Mouse (Mus musculus): ENCODE data around the gene Zfp787. TPM values are rescaled to one million over a fixed set of nuclear protein-coding genes. Genes with fewer than 3 reads are reported as not detected.

The Zfp787 gene
- polyA plus RNA-seq, 1 experiment from 2014 or later, result 38.1 TPM

GRCm38 (mm10) chr7:6170871-6171270, 15.1 kb upstream of the Zfp787 start:
- H3K4me2 ChIP-seq (ENCODE audit: low read depth, low read length), result peak overlapping the region; percentile 96
- peak overlapping the region; percentile 88 for H3K27ac ChIP-seq (ENCODE audit: low read depth)
- no peaks in the 10 kb centered on the region for H3K36me3 ChIP-seq (replicated peaks; ENCODE audit: insufficient read depth, low read length)
- H3K9me3 ChIP-seq (ENCODE audit: low read length), result no peaks in the 10 kb centered on the region
- no peak for DNase-seq
- no peak for TF ChIP-seq EP300 (IDR thresholded peaks at IDR 0.05; ENCODE audit: low read depth)
- TF ChIP-seq CTCF (IDR thresholded peaks at IDR 0.05; ENCODE audit: low read depth), result no peak
- peak overlapping the region; percentile 68 for H3K4me3 ChIP-seq (ENCODE audit: low read depth, low read length)
- ATAC-seq, result no peak
- peak overlapping the region; percentile 70; the same call in 1 of the 2 replicates for H3K9ac ChIP-seq (replicated peaks)
- WGBS (ENCODE audit: insufficient replicate concordance), result 44% methylated on average over 6 of the region's 6 CpGs
- peaks cover 20% of the 10 kb centered on the region for H3K4me1 ChIP-seq (ENCODE audit: insufficient read depth)
- H3K27me3 ChIP-seq (ENCODE audit: insufficient read depth, low read length), result no peaks in the 10 kb centered on the region

- Histone ChIP-seq H3K4me1 (ENCODE audit: insufficient read depth) (peaks cover 20% of the 10 kb centered on the region), H3K9ac (replicated peaks) (no peak overlapping the region), H3K9me3 (ENCODE audit: low read length) (no peaks in the 10 kb centered on the region), H3K4me3 (ENCODE audit: low read depth, low read length) (no peak overlapping the region), H3K27ac (ENCODE audit: low read depth) (peak overlapping the region; percentile 88; the same call in 1 of the 2 replicates), H3K27me3 (ENCODE audit: insufficient read depth, low read length) (no peaks in the 10 kb centered on the region), H3K36me3 (replicated peaks; ENCODE audit: insufficient read depth, low read length) (no peaks in the 10 kb centered on the region), H3K4me2 (ENCODE audit: low read depth, low read length) (no peak overlapping the region)
- DNase-seq, result no peak
- ATAC-seq, result no peak
- TF ChIP-seq EP300 (IDR thresholded peaks at IDR 0.05; ENCODE audit: low read depth) (no peak), CTCF (IDR thresholded peaks at IDR 0.05; ENCODE audit: low read depth) (no peak)
- WGBS (ENCODE audit: insufficient replicate concordance), result 62% methylated on average over 9 of the region's 9 CpGs
These were observed 14.6 kb upstream of the Zfp787 start for GRCm38 (mm10) chr7:6170391-6170790.

DNA sequence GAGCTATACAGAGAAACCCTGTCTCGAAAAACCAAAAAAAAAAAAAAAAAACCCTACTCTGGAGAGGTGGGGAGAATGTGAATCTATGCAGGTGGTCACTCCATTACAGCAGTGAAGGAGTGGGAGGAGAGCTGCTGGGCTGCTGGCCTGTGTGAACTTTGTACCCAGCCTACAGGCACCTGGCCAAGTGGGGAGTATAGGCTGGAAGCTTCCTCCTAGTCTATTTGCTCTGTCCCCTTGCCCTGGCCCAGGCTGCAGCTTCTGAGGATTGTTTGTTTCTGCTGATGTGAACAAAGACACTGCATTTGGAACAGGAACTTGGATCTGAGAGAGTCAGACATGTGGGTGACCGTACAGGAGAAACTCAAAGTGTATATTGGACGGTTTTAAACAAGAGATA, 13.6 kb upstream of the Zfp787 start:
- peaks cover 14% of the 10 kb centered on the region for H3K4me1 ChIP-seq (ENCODE audit: insufficient read depth)
- no peak overlapping the region for H3K4me3 ChIP-seq (ENCODE audit: low read depth, low read length)
- no peaks in the 10 kb centered on the region for H3K27me3 ChIP-seq (ENCODE audit: insufficient read depth, low read length)
- TF ChIP-seq CTCF (IDR thresholded peaks at IDR 0.05; ENCODE audit: low read depth) (no peak), EP300 (IDR thresholded peaks at IDR 0.05; ENCODE audit: low read depth) (no peak)
- peak overlapping the region; percentile 88 for H3K27ac ChIP-seq (ENCODE audit: low read depth)
- H3K9ac ChIP-seq (replicated peaks), result no peak overlapping the region
- peak; percentile 81 for DNase-seq
- WGBS (ENCODE audit: insufficient replicate concordance), result 43% methylated on average over 3 of the region's 3 CpGs
- H3K36me3 ChIP-seq (replicated peaks; ENCODE audit: insufficient read depth, low read length), result no peaks in the 10 kb centered on the region
- H3K9me3 ChIP-seq (ENCODE audit: low read length), result no peaks in the 10 kb centered on the region
- no peak overlapping the region for H3K4me2 ChIP-seq (ENCODE audit: low read depth, low read length)
- no peak for ATAC-seq

GRCm38 (mm10) chr7:6164671-6165070, 8.9 kb upstream of the Zfp787 start:
- DNase-seq (no peak), ATAC-seq (no peak)
- WGBS (ENCODE audit: insufficient replicate concordance), result 45% methylated on average over 5 of the region's 5 CpGs
- TF ChIP-seq EP300 (IDR thresholded peaks at IDR 0.05; ENCODE audit: low read depth) (no peak), CTCF (IDR thresholded peaks at IDR 0.05; ENCODE audit: low read depth) (no peak)
- Histone ChIP-seq H3K4me2 (ENCODE audit: low read depth, low read length) (no peak overlapping the region), H3K4me1 (ENCODE audit: insufficient read depth) (no peaks in the 10 kb centered on the region), H3K27me3 (ENCODE audit: insufficient read depth, low read length) (no peaks in the 10 kb centered on the region), H3K36me3 (replicated peaks; ENCODE audit: insufficient read depth, low read length) (no peaks in the 10 kb centered on the region), H3K4me3 (ENCODE audit: low read depth, low read length) (no peak overlapping the region), H3K9ac (replicated peaks) (no peak overlapping the region), H3K27ac (ENCODE audit: low read depth) (no peak overlapping the region), H3K9me3 (ENCODE audit: low read length) (no peaks in the 10 kb centered on the region)

DNA sequence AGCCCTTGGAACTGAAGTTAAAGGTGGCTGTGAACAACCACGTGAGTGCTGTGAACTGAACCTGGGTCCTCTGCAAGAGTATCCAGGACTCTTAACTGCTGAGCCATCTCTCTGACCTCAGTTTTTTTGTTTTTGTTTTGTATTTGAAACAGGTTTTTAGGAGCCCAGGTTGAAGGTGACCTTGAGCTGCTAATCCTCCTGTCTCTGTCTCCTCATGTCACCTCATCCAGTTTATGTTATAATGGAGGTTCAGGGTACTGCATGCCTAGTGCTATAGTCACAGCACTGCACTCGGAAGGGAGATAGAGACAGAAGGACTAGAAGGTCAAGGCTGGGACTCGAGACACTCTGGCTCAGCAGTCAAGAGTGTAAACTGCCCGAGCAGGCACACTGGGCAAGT, 6.4 kb upstream of the Zfp787 start:
- peaks cover 9% of the 10 kb centered on the region for H3K4me1 ChIP-seq (ENCODE audit: insufficient read depth)
- H3K27me3 ChIP-seq (ENCODE audit: insufficient read depth, low read length), result no peaks in the 10 kb centered on the region
- H3K4me3 ChIP-seq (ENCODE audit: low read depth, low read length), result no peak overlapping the region
- no peak overlapping the region for H3K4me2 ChIP-seq (ENCODE audit: low read depth, low read length)
- 72% methylated on average over 4 of the region's 4 CpGs for WGBS (ENCODE audit: insufficient replicate concordance)
- no peak for ATAC-seq
- no peak overlapping the region for H3K27ac ChIP-seq (ENCODE audit: low read depth)
- no peaks in the 10 kb centered on the region for H3K9me3 ChIP-seq (ENCODE audit: low read length)
- no peak for TF ChIP-seq EP300 (IDR thresholded peaks at IDR 0.05; ENCODE audit: low read depth)
- TF ChIP-seq CTCF (IDR thresholded peaks at IDR 0.05; ENCODE audit: low read depth), result no peak
- DNase-seq, result no peak
- no peak overlapping the region for H3K9ac ChIP-seq (replicated peaks)
- H3K36me3 ChIP-seq (replicated peaks; ENCODE audit: insufficient read depth, low read length), result no peaks in the 10 kb centered on the region

DNA sequence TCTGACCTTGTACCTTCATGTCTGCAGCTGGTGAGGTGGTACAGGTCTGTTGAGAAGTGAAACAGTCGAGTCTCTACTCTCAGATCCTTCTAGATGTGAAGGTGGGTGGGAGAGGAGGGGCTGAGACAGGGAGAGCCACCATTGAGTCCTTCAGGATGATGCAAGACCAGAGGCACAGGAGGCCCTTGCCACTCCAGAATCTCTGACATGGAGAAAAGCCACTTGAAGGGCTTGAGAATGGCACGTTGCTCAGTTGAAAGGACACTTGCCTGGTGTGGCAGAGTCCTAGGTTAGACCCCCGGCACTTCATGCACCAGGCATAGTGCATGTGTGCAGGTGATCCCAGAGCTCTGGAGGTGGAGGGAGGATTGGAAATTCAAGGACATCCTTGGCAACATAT, 5.7 kb upstream of the Zfp787 start:
- H3K36me3 ChIP-seq (replicated peaks; ENCODE audit: insufficient read depth, low read length), result no peaks in the 10 kb centered on the region

GRCm38 (mm10) chr7:6159604-6160003, 3.8 kb upstream of the Zfp787 start:
- Histone ChIP-seq H3K4me2 (ENCODE audit: low read depth, low read length) (no peak overlapping the region), H3K4me1 (ENCODE audit: insufficient read depth) (peaks cover 20% of the 10 kb centered on the region), H3K4me3 (ENCODE audit: low read depth, low read length) (no peak overlapping the region), H3K9ac (replicated peaks) (no peak overlapping the region), H3K27ac (ENCODE audit: low read depth) (no peak overlapping the region), H3K9me3 (ENCODE audit: low read length) (no peaks in the 10 kb centered on the region), H3K27me3 (ENCODE audit: insufficient read depth, low read length) (no peaks in the 10 kb centered on the region), H3K36me3 (replicated peaks; ENCODE audit: insufficient read depth, low read length) (no peaks in the 10 kb centered on the region)
- ATAC-seq (no peak), DNase-seq (no peak)
- TF ChIP-seq EP300 (IDR thresholded peaks at IDR 0.05; ENCODE audit: low read depth) (no peak), CTCF (IDR thresholded peaks at IDR 0.05; ENCODE audit: low read depth) (no peak)
- WGBS (ENCODE audit: insufficient replicate concordance), result 83% methylated on average over 3 of the region's 3 CpGs

More for the DNA sequence above, 5.7 kb upstream of the Zfp787 start:
- H3K4me1 ChIP-seq (ENCODE audit: insufficient read depth), result peaks cover 15% of the 10 kb centered on the region
- H3K9ac ChIP-seq (replicated peaks), result no peak overlapping the region
- H3K27me3 ChIP-seq (ENCODE audit: insufficient read depth, low read length), result no peaks in the 10 kb centered on the region
- WGBS (ENCODE audit: insufficient replicate concordance), result 59% methylated on average over 3 of the region's 3 CpGs
- no peaks in the 10 kb centered on the region for H3K9me3 ChIP-seq (ENCODE audit: low read length)
- no peak for ATAC-seq
- no peak for TF ChIP-seq CTCF (IDR thresholded peaks at IDR 0.05; ENCODE audit: low read depth)
- no peak overlapping the region for H3K27ac ChIP-seq (ENCODE audit: low read depth)
- DNase-seq, result no peak
- H3K4me3 ChIP-seq (ENCODE audit: low read depth, low read length), result no peak overlapping the region
- no peak overlapping the region for H3K4me2 ChIP-seq (ENCODE audit: low read depth, low read length)

All from liver, postnatal 0 days (tissue).